Mouse (Mus musculus) intestine, postnatal 0 days (tissue): Measurements from ENCODE around the gene Tbc1d16. TPM values are rescaled to one million over a fixed set of nuclear protein-coding genes. Genes with fewer than 3 reads are reported as not detected.

Source experiments
- ATAC-seq: fragments of 200-750 bp; cut with Nextera tagmentation; 2 replicates; pipeline ENCODE4 v1.8.0; 2017; ENCODE audit warnings: mild to moderate bottlenecking, moderate TSS enrichment, moderate library complexity
- H3K27ac ChIP-seq: fragments of 300-500 bp; sonication (generic); 2 replicates; pipeline ENCODE4 v1.5.1; 2014; ENCODE audit warnings: mild to moderate bottlenecking, low read depth, low read length, moderate library complexity
- H3K27me3 ChIP-seq: fragments of 300-500 bp; sonication (generic); replicated peaks from 2 replicates; pipeline ENCODE4 v1.6.1; 2014; ENCODE audit warnings: low read length, mixed read lengths; ENCODE audit not compliant: control insufficient read depth, insufficient read depth
- H3K36me3 ChIP-seq: fragments of 300-500 bp; sonication (generic); 2 replicates; pipeline ENCODE4 v1.6.1; 2014; ENCODE audit warnings: mild to moderate bottlenecking, moderate library complexity; ENCODE audit not compliant: control insufficient read depth, insufficient read depth
- H3K4me1 ChIP-seq: fragments of 300-500 bp; sonication (generic); replicated peaks from 2 replicates; pipeline ENCODE4 v1.6.1; 2014; ENCODE audit warnings: antibody characterized with exemption, low read length, mixed read lengths; ENCODE audit not compliant: control insufficient read depth, insufficient read depth
- H3K4me2 ChIP-seq: fragments of 300-500 bp; sonication (generic); replicated peaks from 2 replicates; pipeline ENCODE4 v1.6.1; 2014; ENCODE audit warnings: low read depth, mild to moderate bottlenecking, moderate library complexity
- H3K4me3 ChIP-seq: fragments of 300-500 bp; sonication (generic); 2 replicates; pipeline ENCODE4 v1.5.1; 2014; ENCODE audit warnings: low read depth, low read length
- H3K9ac ChIP-seq: fragments of 300-500 bp; sonication (generic); 2 replicates; pipeline ENCODE4 v1.6.1; 2014; ENCODE audit warnings: mild to moderate bottlenecking, low read depth, low read length
- H3K9me3 ChIP-seq: fragments of 300-500 bp; sonication (generic); 2 replicates; pipeline ENCODE4 v1.6.1; 2016; ENCODE audit warnings: mixed run types; ENCODE audit not compliant: control insufficient read depth
- CTCF ChIP-seq: sonication (generic); IDR thresholded peaks from 2 replicates; pipeline ENCODE4 v1.5.1; 2016; ENCODE audit warnings: low read depth, mild to moderate bottlenecking, control low read depth, antibody characterized with exemption, moderate library complexity
- WGBS: fragments of 180-500 bp; shearing (Covaris S2); extraction: QIAGEN DNeasy Blood & Tissue Kit; methylation state at CpG from one replicate; pipeline ENCODE4 v1.1.7; 2014; 5-methylcytosine and 5-hydroxymethylcytosine counted together
- polyA plus RNA-seq: library from polyadenylated mRNA; unstranded; fragments of >200 nt; fragmentation: Nextera tagmentation; extraction: Ambion mirVana; gene quantifications from 2 replicates; pipeline ENCODE4 v1.2.1, GENCODE M21; 2015

Gene Tbc1d16
- polyA plus RNA-seq, 1 experiment from 2014 or later = 3.8 TPM

DNA sequence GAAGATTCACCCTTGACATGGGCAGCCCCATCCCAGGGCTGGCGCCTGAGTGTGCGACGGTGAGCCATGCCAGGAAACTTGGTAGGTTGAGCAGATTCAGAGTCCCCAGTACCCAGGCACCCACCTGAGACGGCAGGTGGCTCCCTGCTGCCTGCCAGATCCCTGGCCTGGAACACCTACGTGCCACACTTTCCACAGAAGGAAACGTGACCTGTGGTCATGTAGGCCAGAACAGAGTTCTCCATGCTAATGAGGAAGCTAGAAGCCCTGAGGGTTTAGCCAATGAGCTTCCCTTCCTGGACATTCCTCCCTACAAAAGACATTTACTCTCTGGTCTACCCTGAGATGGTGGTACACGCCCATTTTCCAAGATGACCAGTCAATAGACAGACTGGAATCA, 56.7 kb downstream of the Tbc1d16 start:
- Histone ChIP-seq H3K4me3 (no peak overlapping the region), H3K4me1 (no peaks in the 10 kb centered on the region), H3K4me2 (no peak overlapping the region), H3K9ac (no peak overlapping the region), H3K9me3 (no peaks in the 10 kb centered on the region), H3K36me3 (no peaks in the 10 kb centered on the region; the same call in 1 of the 2 replicates), H3K27ac (no peak overlapping the region), H3K27me3 (no peaks in the 10 kb centered on the region)
- WGBS = 92% methylated on average over 7 of the region's 7 CpGs
- no peak for ATAC-seq
- TF ChIP-seq CTCF = no peak

DNA sequence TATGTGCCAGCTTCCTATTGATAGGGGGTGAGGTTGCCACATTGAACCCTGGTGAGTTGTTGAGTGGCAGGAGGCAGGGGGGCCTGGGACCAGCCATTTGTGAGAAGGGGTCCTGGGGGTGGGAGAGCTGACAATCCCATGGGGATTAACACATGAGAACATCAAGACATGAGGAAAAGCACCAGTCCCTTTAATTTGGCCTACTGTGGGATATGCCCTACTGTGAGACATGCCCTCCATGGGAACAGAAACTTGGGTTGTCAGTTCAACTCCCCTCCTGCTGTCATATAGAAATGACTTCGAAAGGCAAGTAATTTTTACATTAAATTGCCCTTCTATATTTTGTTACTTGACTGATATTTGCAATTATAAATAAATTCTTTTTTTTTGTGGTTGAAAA, 59.4 kb downstream of the Tbc1d16 start:
- Histone ChIP-seq H3K27me3 (no peaks in the 10 kb centered on the region), H3K9me3 (no peaks in the 10 kb centered on the region), H3K4me3 (no peak overlapping the region), H3K27ac (no peak overlapping the region), H3K4me2 (no peak overlapping the region), H3K4me1 (no peaks in the 10 kb centered on the region), H3K9ac (no peak overlapping the region), H3K36me3 (no peaks in the 10 kb centered on the region; the same call in 1 of the 2 replicates)
- no peak for ATAC-seq
- 91% methylated on average over 1 of the region's 1 CpGs for WGBS
- no peak for TF ChIP-seq CTCF

DNA sequence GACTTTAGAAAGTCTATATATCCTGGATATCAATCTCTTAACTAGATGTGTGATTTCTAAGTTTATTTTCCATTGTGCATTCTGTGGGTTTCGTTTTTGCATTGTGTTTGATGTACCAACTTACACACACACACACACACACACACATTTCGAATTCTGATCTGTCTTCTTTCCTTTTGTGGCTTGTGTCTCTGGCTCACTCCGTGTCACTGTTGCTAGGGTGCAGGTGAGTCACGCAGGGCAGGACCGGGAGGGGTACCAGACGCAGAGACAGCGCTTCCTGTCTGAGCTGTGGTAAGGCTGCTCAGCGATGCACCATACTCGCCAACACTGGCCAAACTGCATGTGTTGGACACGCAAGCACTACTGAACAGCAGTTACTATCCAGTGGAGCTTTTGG, 62.3 kb downstream of the Tbc1d16 start:
- H3K27me3 ChIP-seq = no peaks in the 10 kb centered on the region
- H3K4me3 ChIP-seq = no peak overlapping the region
- ATAC-seq = no peak

DNA sequence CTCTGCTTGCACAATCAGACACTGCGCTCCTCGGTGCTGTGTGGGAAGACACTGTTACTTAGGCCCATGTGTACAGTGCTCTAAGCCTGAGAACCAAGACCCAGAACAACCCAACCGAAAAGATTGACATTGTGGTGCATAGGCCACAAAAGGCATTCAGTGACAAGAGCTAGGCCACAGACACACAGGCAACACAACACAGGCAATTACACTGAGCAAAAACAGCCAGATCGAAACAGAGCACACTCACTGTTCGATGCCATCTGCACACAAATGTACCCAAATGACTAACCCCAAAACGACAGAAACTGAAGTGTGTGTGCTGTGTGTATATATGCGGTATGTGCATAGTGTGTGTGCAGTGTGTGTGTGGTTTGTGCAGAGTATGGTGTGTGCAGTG, 63.9 kb downstream of the Tbc1d16 start:
- Histone ChIP-seq H3K27ac (no peak overlapping the region), H3K9ac (no peak overlapping the region), H3K4me3 (no peak overlapping the region), H3K36me3 (no peaks in the 10 kb centered on the region), H3K9me3 (no peaks in the 10 kb centered on the region), H3K4me2 (no peak overlapping the region), H3K27me3 (no peaks in the 10 kb centered on the region), H3K4me1 (no peaks in the 10 kb centered on the region)
- WGBS = 89% methylated on average over 7 of the region's 7 CpGs
- no peak for ATAC-seq
- TF ChIP-seq CTCF = no peak

More for the DNA sequence above, 62.3 kb downstream of the Tbc1d16 start:
- Histone ChIP-seq H3K36me3 (no peaks in the 10 kb centered on the region), H3K27ac (no peak overlapping the region), H3K4me1 (no peaks in the 10 kb centered on the region), H3K9me3 (no peaks in the 10 kb centered on the region), H3K4me2 (no peak overlapping the region), H3K9ac (no peak overlapping the region)
- TF ChIP-seq CTCF = no peak
- 67% methylated on average over 10 of the region's 10 CpGs for WGBS

DNA sequence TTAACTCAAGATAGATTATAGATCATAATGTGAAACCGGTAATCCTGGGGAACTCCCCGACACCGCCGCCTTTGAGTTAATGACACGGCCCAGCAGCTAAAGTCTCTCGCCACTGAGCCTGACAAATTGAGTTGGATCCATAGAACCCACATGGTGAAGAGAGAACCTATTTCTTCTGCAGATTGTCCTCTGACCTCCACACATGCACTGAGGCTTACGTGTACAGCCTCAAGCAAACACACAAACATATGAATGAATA, 64.6 kb downstream of the Tbc1d16 start:
- Histone ChIP-seq H3K4me1 (no peaks in the 10 kb centered on the region), H3K27me3 (no peaks in the 10 kb centered on the region), H3K27ac (no peak overlapping the region), H3K36me3 (no peaks in the 10 kb centered on the region; the same call in 1 of the 2 replicates), H3K9me3 (no peaks in the 10 kb centered on the region), H3K9ac (no peak overlapping the region), H3K4me2 (no peak overlapping the region), H3K4me3 (no peak overlapping the region)
- TF ChIP-seq CTCF = no peak
- WGBS = 86% methylated on average over 7 of the region's 7 CpGs
- ATAC-seq = no peak

DNA sequence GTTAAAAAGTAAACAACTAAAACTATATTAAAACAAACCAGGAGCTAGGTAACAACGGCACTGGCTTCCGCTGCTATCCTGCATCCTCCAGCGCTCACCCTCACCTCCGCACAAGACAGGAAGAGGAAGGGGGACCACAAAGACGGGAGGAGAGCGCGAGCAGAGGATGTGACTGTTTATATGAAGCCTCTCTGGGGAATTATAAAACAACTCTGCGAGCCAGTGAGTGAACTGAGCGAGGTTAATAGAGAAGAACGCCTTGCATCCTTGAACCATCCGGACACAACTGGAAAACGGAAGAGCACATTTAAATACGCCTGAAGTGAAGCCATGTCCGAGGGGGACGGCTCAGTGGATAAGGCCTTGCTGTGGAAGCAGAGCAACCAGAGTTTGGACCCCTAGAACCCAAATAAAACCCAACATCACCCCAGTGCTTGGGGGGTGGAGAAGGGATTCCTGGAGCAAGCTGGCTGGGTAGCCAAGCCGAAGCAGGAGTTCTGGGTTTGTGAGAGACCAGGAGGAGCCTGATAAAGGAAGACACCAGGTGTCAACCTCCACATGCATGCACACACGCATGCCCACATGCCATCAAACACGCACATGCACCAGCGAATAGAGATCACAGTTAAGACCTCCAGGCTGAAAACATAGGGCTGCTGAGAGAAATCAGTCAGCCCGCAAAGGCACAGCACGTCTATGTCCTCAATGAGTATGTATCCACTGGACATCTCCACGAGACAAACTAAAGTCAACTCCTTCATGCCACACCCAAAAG, 65.2 kb downstream of the Tbc1d16 start:
- H3K4me1 ChIP-seq = no peaks in the 10 kb centered on the region
- WGBS = 63% methylated on average over 22 of the region's 22 CpGs
- H3K9ac ChIP-seq = no peak overlapping the region
- H3K4me2 ChIP-seq = no peak overlapping the region
- no peaks in the 10 kb centered on the region; the same call in 1 of the 2 replicates for H3K36me3 ChIP-seq
- no peak overlapping the region for H3K4me3 ChIP-seq
- no peaks in the 10 kb centered on the region for H3K9me3 ChIP-seq
- H3K27me3 ChIP-seq = no peaks in the 10 kb centered on the region
- H3K27ac ChIP-seq = 0 out of 2 replicates have a peak overlapping the region, but pooled peaks have one; percentile 1
- TF ChIP-seq CTCF = no peak
- ATAC-seq = no peak
